Mouse (Mus musculus): ENCODE measurements around the gene Amdhd2. TPM values are rescaled to one million over a fixed set of nuclear protein-coding genes. Genes with fewer than 3 reads are reported as not detected.

Gene Amdhd2
- polyA plus RNA-seq, 1 experiment from 2014 or later: 20.9 TPM

GRCm38 (mm10) chr17:24168590-24169277 lies 5.2 kb upstream of the Amdhd2 start:
- Histone ChIP-seq H3K4me2 (peak overlapping the region; percentile 88), H3K4me3 (peak overlapping the region; percentile 95), H3K9ac (peak overlapping the region; percentile 95), H3K4me1 (peaks cover 54% of the 10 kb centered on the region), H3K27me3 (replicated peaks) (no peaks in the 10 kb centered on the region), H3K36me3 (peaks cover 34% of the 10 kb centered on the region), H3K27ac (peak overlapping the region; percentile 89), H3K9me3 (replicated peaks) (no peaks in the 10 kb centered on the region)
- peak; percentile 53 for ATAC-seq
- 1% methylated on average over 41 of the region's 41 CpGs for WGBS (ENCODE audit: insufficient replicate concordance)

- no peaks in the 10 kb centered on the region for H3K27me3 ChIP-seq (replicated peaks)
- peaks cover 56% of the 10 kb centered on the region for H3K4me1 ChIP-seq
- H3K36me3 ChIP-seq: peaks cover 34% of the 10 kb centered on the region
- peak overlapping the region; percentile 88 for H3K4me2 ChIP-seq
- ATAC-seq: no peak
- H3K9ac ChIP-seq: peak overlapping the region; percentile 95
- H3K4me3 ChIP-seq: peak overlapping the region; percentile 95
- 40% methylated on average over 7 of the region's 7 CpGs for WGBS (ENCODE audit: insufficient replicate concordance)
- H3K9me3 ChIP-seq (replicated peaks): no peaks in the 10 kb centered on the region
- peak overlapping the region; percentile 89 for H3K27ac ChIP-seq
These were observed 4.4 kb upstream of the Amdhd2 start for GRCm38 (mm10) chr17:24167891-24168505.

GRCm38 (mm10) chr17:24167120-24167519 lies 3.6 kb upstream of the Amdhd2 start:
- H3K27me3 ChIP-seq (replicated peaks): no peaks in the 10 kb centered on the region
- no peaks in the 10 kb centered on the region for H3K9me3 ChIP-seq (replicated peaks)
- H3K27ac ChIP-seq: peak overlapping the region; percentile 89
- 0 out of 2 replicates have a peak overlapping the region, but pooled peaks have one; percentile 95 for H3K4me3 ChIP-seq
- H3K36me3 ChIP-seq: peaks cover 34% of the 10 kb centered on the region
- peak overlapping the region; percentile 6; the same call in 1 of the 2 replicates for H3K9ac ChIP-seq
- WGBS (ENCODE audit: insufficient replicate concordance): 67% methylated on average over 6 of the region's 6 CpGs
- peak overlapping the region; percentile 88 for H3K4me2 ChIP-seq
- H3K4me1 ChIP-seq: peaks cover 65% of the 10 kb centered on the region
- ATAC-seq: no peak

- H3K9me3 ChIP-seq (replicated peaks): no peaks in the 10 kb centered on the region
- H3K4me1 ChIP-seq: peaks cover 57% of the 10 kb centered on the region
- peaks cover 34% of the 10 kb centered on the region for H3K36me3 ChIP-seq
- no peak overlapping the region for H3K9ac ChIP-seq
- no peaks in the 10 kb centered on the region for H3K27me3 ChIP-seq (replicated peaks)
- H3K4me2 ChIP-seq: no peak overlapping the region
- peak overlapping the region; percentile 68 for H3K27ac ChIP-seq
- 69% methylated on average over 11 of the region's 11 CpGs for WGBS (ENCODE audit: insufficient replicate concordance)
- ATAC-seq: no peak
- H3K4me3 ChIP-seq: no peak overlapping the region
These were observed 1.1 kb upstream of the Amdhd2 start for GRCm38 (mm10) chr17:24164566-24165259.

- Histone ChIP-seq H3K4me2 (peak overlapping the region; percentile 99), H3K4me1 (peaks cover 57% of the 10 kb centered on the region), H3K9ac (peak overlapping the region; percentile 85), H3K9me3 (replicated peaks) (no peaks in the 10 kb centered on the region), H3K27ac (peak overlapping the region; percentile 97), H3K36me3 (peaks cover 37% of the 10 kb centered on the region), H3K4me3 (peak overlapping the region; percentile 71), H3K27me3 (replicated peaks) (no peaks in the 10 kb centered on the region)
- no peak for ATAC-seq
- 3% methylated on average over 17 of the region's 17 CpGs for WGBS (ENCODE audit: insufficient replicate concordance)
These were observed 886 bp downstream of the Amdhd2 start for GRCm38 (mm10) chr17:24162584-24163175.

GRCm38 (mm10) chr17:24161466-24161865 lies 2.1 kb downstream of the Amdhd2 start:
- Histone ChIP-seq H3K27ac (no peak overlapping the region), H3K36me3 (peaks cover 28% of the 10 kb centered on the region), H3K9ac (no peak overlapping the region), H3K4me3 (no peak overlapping the region), H3K27me3 (replicated peaks) (no peaks in the 10 kb centered on the region), H3K9me3 (replicated peaks) (no peaks in the 10 kb centered on the region), H3K4me2 (0 out of 2 replicates have a peak overlapping the region, but pooled peaks have one; percentile 99), H3K4me1 (peaks cover 45% of the 10 kb centered on the region)
- no peak for ATAC-seq
- WGBS (ENCODE audit: insufficient replicate concordance): 74% methylated on average over 5 of the region's 5 CpGs

- no peak for ATAC-seq
- H3K4me1 ChIP-seq: peaks cover 32% of the 10 kb centered on the region
- WGBS (ENCODE audit: insufficient replicate concordance): 86% methylated on average over 4 of the region's 4 CpGs
These were observed 6.0 kb downstream of the Amdhd2 start for GRCm38 (mm10) chr17:24157526-24157925.

GRCm38 (mm10) chr17:24157121-24157520 lies 6.4 kb downstream of the Amdhd2 start:
- no peak overlapping the region for H3K4me3 ChIP-seq
- no peaks in the 10 kb centered on the region for H3K9me3 ChIP-seq (replicated peaks)
- no peak for ATAC-seq
- no peak overlapping the region for H3K27ac ChIP-seq
- H3K27me3 ChIP-seq (replicated peaks): no peaks in the 10 kb centered on the region
- peaks cover 32% of the 10 kb centered on the region for H3K4me1 ChIP-seq
- H3K36me3 ChIP-seq: peaks cover 20% of the 10 kb centered on the region
- no peak overlapping the region for H3K4me2 ChIP-seq
- 90% methylated on average over 6 of the region's 6 CpGs for WGBS (ENCODE audit: insufficient replicate concordance)
- no peak overlapping the region for H3K9ac ChIP-seq

More at GRCm38 (mm10) chr17:24157526-24157925, 6.0 kb downstream of the Amdhd2 start:
- H3K4me2 ChIP-seq: no peak overlapping the region
- H3K27me3 ChIP-seq (replicated peaks): no peaks in the 10 kb centered on the region
- H3K9me3 ChIP-seq (replicated peaks): no peaks in the 10 kb centered on the region
- H3K27ac ChIP-seq: no peak overlapping the region
- peaks cover 20% of the 10 kb centered on the region for H3K36me3 ChIP-seq
- no peak overlapping the region for H3K4me3 ChIP-seq
- H3K9ac ChIP-seq: no peak overlapping the region

- peaks cover 33% of the 10 kb centered on the region for H3K4me1 ChIP-seq
- peaks cover 20% of the 10 kb centered on the region for H3K36me3 ChIP-seq
- H3K4me3 ChIP-seq: no peak overlapping the region
- no peak overlapping the region for H3K9ac ChIP-seq
- H3K9me3 ChIP-seq (replicated peaks): no peaks in the 10 kb centered on the region
- H3K27ac ChIP-seq: no peak overlapping the region
- H3K27me3 ChIP-seq (replicated peaks): no peaks in the 10 kb centered on the region
- 71% methylated on average over 3 of the region's 3 CpGs for WGBS (ENCODE audit: insufficient replicate concordance)
- ATAC-seq: no peak
- no peak overlapping the region for H3K4me2 ChIP-seq
These were observed 7.2 kb downstream of the Amdhd2 start for GRCm38 (mm10) chr17:24156394-24156793.

GRCm38 (mm10) chr17:24155742-24156141 lies 7.8 kb downstream of the Amdhd2 start:
- H3K9ac ChIP-seq: no peak overlapping the region
- no peak overlapping the region for H3K4me2 ChIP-seq
- H3K27me3 ChIP-seq (replicated peaks): no peaks in the 10 kb centered on the region
- no peak overlapping the region for H3K4me3 ChIP-seq
- H3K36me3 ChIP-seq: peaks cover 20% of the 10 kb centered on the region
- no peaks in the 10 kb centered on the region for H3K9me3 ChIP-seq (replicated peaks)
- no peak overlapping the region for H3K27ac ChIP-seq
- H3K4me1 ChIP-seq: peaks cover 36% of the 10 kb centered on the region
- 79% methylated on average over 9 of the region's 9 CpGs for WGBS (ENCODE audit: insufficient replicate concordance)
- ATAC-seq: no peak

GRCm38 (mm10) chr17:24154463-24154862 lies 9.1 kb downstream of the Amdhd2 start:
- Histone ChIP-seq H3K4me1 (peaks cover 36% of the 10 kb centered on the region), H3K36me3 (peaks cover 20% of the 10 kb centered on the region), H3K9me3 (replicated peaks) (no peaks in the 10 kb centered on the region), H3K27ac (no peak overlapping the region), H3K9ac (no peak overlapping the region), H3K4me2 (no peak overlapping the region), H3K27me3 (replicated peaks) (no peaks in the 10 kb centered on the region), H3K4me3 (no peak overlapping the region)
- WGBS (ENCODE audit: insufficient replicate concordance): 64% methylated on average over 3 of the region's 3 CpGs
- ATAC-seq: no peak

Data from liver, embryonic 12.5 days (tissue).